Mouse (Mus musculus): ENCODE data around the gene Olfr462. TPM values are rescaled to one million over a fixed set of nuclear protein-coding genes. Genes with fewer than 3 reads are reported as not detected.

Gene Olfr462
- total and polyA plus RNA-seq, 3 experiments, result 0.05 TPM; not detected in 2

GRCm38 (mm10) chr11:87840676-87841075 is 51.4 kb downstream of the Olfr462 start:
- no peaks in the 10 kb centered on the region for H3K9me3 ChIP-seq (replicated peaks)
- H3K36me3 ChIP-seq (replicated peaks), result no peaks in the 10 kb centered on the region
- TF ChIP-seq TAL1 (conservative IDR thresholded peaks at IDR 0.05; ENCODE audit: low read depth, low read length) (no peak), GATA1 (IDR thresholded peaks at IDR 0.05; ENCODE audit: borderline replicate concordance, low read length) (no peak), POLR2AphosphoS5 (IDR thresholded peaks at IDR 0.05; ENCODE audit: insufficient replicate concordance, low read depth, low read length) (no peak), CTCF (IDR thresholded peaks at IDR 0.05; ENCODE audit: low read depth, low read length) (no peak), GATA2 (IDR thresholded peaks at IDR 0.05; ENCODE audit: borderline replicate concordance, low read depth, low read length) (no peak)
- peaks cover 7% of the 10 kb centered on the region for H3K27me3 ChIP-seq (ENCODE audit: insufficient read depth, low read length)
- no peak for DNase-seq (ENCODE audit: low spot score)
- no peaks in the 10 kb centered on the region for H3K4me1 ChIP-seq (ENCODE audit: insufficient read depth, low read depth, low read length)
- no peak overlapping the region for H3K4me3 ChIP-seq (ENCODE audit: low read depth, low read length)
- no peak for ATAC-seq (ENCODE audit: extremely low read depth, insufficient number of reproducible peaks, low FRiP score, poor library complexity, severe bottlenecking)

Other genes with a start within 250 kb of the Olfr462 start
- gene Rnf43, start 229.5 kb downstream of the Olfr462 start, total RNA-seq (2014; fragmentation: Nextera tagmentation), result 28.4 and 31.1 TPM in 2 replicates
- 13.9 and 14.8 TPM in 2 replicates for gene Rnf43, start 229.5 kb downstream of the Olfr462 start, total RNA-seq (2017)
- gene Rnf43, start 229.5 kb downstream of the Olfr462 start, polyA plus RNA-seq (2012), result 5.4 and 8.7 TPM in 2 replicates
- gene Supt4a, start 154.7 kb downstream of the Olfr462 start, total RNA-seq (2014; fragmentation: Nextera tagmentation), result 64.1 and 95.8 TPM in 2 replicates
- gene Supt4a, start 154.7 kb downstream of the Olfr462 start, total RNA-seq (2017), result 155 and 172 TPM in 2 replicates
- gene Supt4a, start 154.7 kb downstream of the Olfr462 start, polyA plus RNA-seq (2012), result 14.7 and 15.4 TPM in 2 replicates
- 3.9 and 9.9 TPM in 2 replicates for gene Tspoap1, start 131.7 kb downstream of the Olfr462 start, total RNA-seq (2014; fragmentation: Nextera tagmentation)
- 17.4 and 21.2 TPM in 2 replicates for gene Tspoap1, start 131.7 kb downstream of the Olfr462 start, total RNA-seq (2017)
- gene Tspoap1, start 131.7 kb downstream of the Olfr462 start, polyA plus RNA-seq (2012), result 10.2 and 10.4 TPM in 2 replicates
- not detected in 2 replicates for gene Mpo, start 98.7 kb downstream of the Olfr462 start, total RNA-seq (2014; fragmentation: Nextera tagmentation)
- gene Mpo, start 98.7 kb downstream of the Olfr462 start, total RNA-seq (2017), result 0.05 and 0.70 TPM in 2 replicates
- 1.6 and 1.7 TPM in 2 replicates for gene Mpo, start 98.7 kb downstream of the Olfr462 start, polyA plus RNA-seq (2012)
- gene Lpo, start 64.0 kb downstream of the Olfr462 start, total RNA-seq (2014; fragmentation: Nextera tagmentation), result not detected in 2 replicates
- not detected in 2 replicates for gene Lpo, start 64.0 kb downstream of the Olfr462 start, total RNA-seq (2017)
- gene Lpo, start 64.0 kb downstream of the Olfr462 start, polyA plus RNA-seq (2012), result not detected in 2 replicates
- 2.7 and 3.2 TPM in 2 replicates for gene Mks1, start 39.1 kb downstream of the Olfr462 start, total RNA-seq (2014; fragmentation: Nextera tagmentation)
- 2.4 and 3.7 TPM in 2 replicates for gene Mks1, start 39.1 kb downstream of the Olfr462 start, total RNA-seq (2017)
- gene Mks1, start 39.1 kb downstream of the Olfr462 start, polyA plus RNA-seq (2012), result 4.6 and 6.1 TPM in 2 replicates
- not detected in 2 replicates for gene Epx, start 16.7 kb downstream of the Olfr462 start, total RNA-seq (2014; fragmentation: Nextera tagmentation)
- 0.29 TPM in 1 of 2 replicates, not detected in the other for gene Epx, start 16.7 kb downstream of the Olfr462 start, total RNA-seq (2017)
- not detected in 2 replicates for gene Epx, start 16.7 kb downstream of the Olfr462 start, polyA plus RNA-seq (2012)
- not detected in 2 replicates for gene Olfr463, start 5.1 kb upstream of the Olfr462 start, total RNA-seq (2014; fragmentation: Nextera tagmentation)
- 0.06 TPM in 1 of 2 replicates, not detected in the other for gene Olfr463, start 5.1 kb upstream of the Olfr462 start, total RNA-seq (2017)
- not detected in 2 replicates for gene Olfr463, start 5.1 kb upstream of the Olfr462 start, polyA plus RNA-seq (2012)
- not detected in 2 replicates for gene Olfr464, start 28.7 kb upstream of the Olfr462 start, total RNA-seq (2014; fragmentation: Nextera tagmentation)
- 0.29 TPM in 1 of 2 replicates, not detected in the other for gene Olfr464, start 28.7 kb upstream of the Olfr462 start, total RNA-seq (2017)
- not detected in 2 replicates for gene Olfr464, start 28.7 kb upstream of the Olfr462 start, polyA plus RNA-seq (2012)
- gene Dynll2, start 95.3 kb upstream of the Olfr462 start, total RNA-seq (2014; fragmentation: Nextera tagmentation), result 10.4 and 12.3 TPM in 2 replicates
- gene Dynll2, start 95.3 kb upstream of the Olfr462 start, total RNA-seq (2017), result 13.2 and 17.4 TPM in 2 replicates
- gene Dynll2, start 95.3 kb upstream of the Olfr462 start, polyA plus RNA-seq (2012), result 45.5 and 48.2 TPM in 2 replicates
- 241 and 257 TPM in 2 replicates for gene Srsf1, start 155.1 kb upstream of the Olfr462 start, total RNA-seq (2014; fragmentation: Nextera tagmentation)
- 397 and 406 TPM in 2 replicates for gene Srsf1, start 155.1 kb upstream of the Olfr462 start, total RNA-seq (2017)
- 293 and 298 TPM in 2 replicates for gene Srsf1, start 155.1 kb upstream of the Olfr462 start, polyA plus RNA-seq (2012)
- 78.3 and 90.9 TPM in 2 replicates for gene Vezf1, start 176.0 kb upstream of the Olfr462 start, total RNA-seq (2014; fragmentation: Nextera tagmentation)
- 48.2 and 60.2 TPM in 2 replicates for gene Vezf1, start 176.0 kb upstream of the Olfr462 start, total RNA-seq (2017)
- gene Vezf1, start 176.0 kb upstream of the Olfr462 start, polyA plus RNA-seq (2012), result 15.8 and 16.8 TPM in 2 replicates
- gene Cuedc1, start 205.8 kb upstream of the Olfr462 start, total RNA-seq (2014; fragmentation: Nextera tagmentation), result 29.2 and 36.4 TPM in 2 replicates
- gene Cuedc1, start 205.8 kb upstream of the Olfr462 start, total RNA-seq (2017), result 16.7 and 18.9 TPM in 2 replicates
- gene Cuedc1, start 205.8 kb upstream of the Olfr462 start, polyA plus RNA-seq (2012), result 29.6 and 31.7 TPM in 2 replicates

Data from G1E (cell line).